Comparison of ENCODE assay signal across 9 mouse cellular contexts in genomic region chr1:35726596-35726995, GRCm38 (mm10).
A peak's percentile ranks its signal among the peaks of the same experiment; 100 is the strongest.
DNase-seq lines count a peak whose midpoint lies in the region; ATAC-seq lines count a peak whose summit lies in the region.
"Had no signal": no experiment of that assay in that cellular context is flagged by ENCODE, and none has a peak within 500 bp of the region (broad histone marks: within the 10 kb centered on the region; RNA-seq: fewer than 3 reads in every experiment).

No protein-coding gene starts in this region.

- no peaks in the 10 kb centered on the region for H3K9me3 ChIP-seq in midbrain, embryonic 10.5 days (replicated peaks)
- no peaks in the 10 kb centered on the region for H3K9me3 ChIP-seq in midbrain, embryonic 16.5 days (replicated peaks; ENCODE audit: control insufficient read depth, low read length, poor library complexity, severe bottlenecking)
- no peaks in the 10 kb centered on the region for H3K9me3 ChIP-seq in limb, embryonic 10.5 days (replicated peaks)
- H3K9me3 ChIP-seq: neural tube, embryonic 13.5 days had no signal

- ATAC-seq in midbrain, embryonic 16.5 days: no peak
- peak; percentile 56 to 58; a peak in 3 of 4 replicates for ATAC-seq in hematopoietic stem cell, adult 5-6 weeks (replicated peaks in 1 of 2; ENCODE audit: insufficient read depth in 1 of 2, low FRiP score in 2 of 2, low TSS enrichment in 1 of 2, low read depth in 1 of 2, poor library complexity in 2 of 2, severe bottlenecking in 2 of 2)
- no peak for ATAC-seq in inflammation-experienced regulatory T-cells, adult 6 months

- no peak overlapping the region for H3K9ac ChIP-seq in midbrain, embryonic 16.5 days (ENCODE audit: low read depth, low read length)
- H3K9ac ChIP-seq: neural tube, embryonic 13.5 days had no signal

- WGBS in midbrain, embryonic 10.5 days: 72% methylated on average over 1 of the region's 1 CpGs
- 43% methylated on average over 1 of the region's 1 CpGs for WGBS in midbrain, embryonic 16.5 days
- WGBS in limb, embryonic 10.5 days: 28% methylated on average over 1 of the region's 1 CpGs

- peak; percentile 77 for DNase-seq in midbrain, embryonic 10.5 days (ENCODE audit: low spot score)
- DNase-seq in adrenal gland, adult 2 months: peak; percentile 80
- peak; percentile 74 for DNase-seq in embryo, embryonic 11 days
- peak; percentile 77 for DNase-seq in limb, embryonic 10.5 days (ENCODE audit: low spot score)
- peak; percentile 49 to 68 for DNase-seq in right cerebral cortex, postnatal 10 days (ENCODE audit: low spot score in 2 of 2)

- no peak overlapping the region for H3K4me3 ChIP-seq in midbrain, embryonic 10.5 days
- no peak overlapping the region for H3K4me3 ChIP-seq in midbrain, embryonic 16.5 days (ENCODE audit: low read depth, low read length)
- H3K4me3 ChIP-seq in limb, embryonic 10.5 days: no peak overlapping the region
- H3K4me3 ChIP-seq: neural tube, embryonic 13.5 days had no signal

- no peak overlapping the region for H3K4me2 ChIP-seq in midbrain, embryonic 16.5 days (ENCODE audit: low read length)
- H3K4me2 ChIP-seq: neural tube, embryonic 13.5 days had no signal

- no peaks in the 10 kb centered on the region for H3K27me3 ChIP-seq in midbrain, embryonic 10.5 days (ENCODE audit: low read depth, poor library complexity, severe bottlenecking)
- H3K27me3 ChIP-seq in midbrain, embryonic 16.5 days (ENCODE audit: control insufficient read depth, insufficient read depth, low read depth, low read length): no peaks in the 10 kb centered on the region
- H3K27me3 ChIP-seq in limb, embryonic 10.5 days (ENCODE audit: low read depth, poor library complexity, severe bottlenecking): no peaks in the 10 kb centered on the region
- H3K27me3 ChIP-seq: neural tube, embryonic 13.5 days had no signal

- no peaks in the 10 kb centered on the region for H3K36me3 ChIP-seq in midbrain, embryonic 10.5 days
- H3K36me3 ChIP-seq in midbrain, embryonic 16.5 days (ENCODE audit: control insufficient read depth, insufficient read depth, low read length): no peaks in the 10 kb centered on the region
- H3K36me3 ChIP-seq in limb, embryonic 10.5 days: no peaks in the 10 kb centered on the region
- H3K36me3 ChIP-seq: neural tube, embryonic 13.5 days had no signal

- peaks cover 12% of the 10 kb centered on the region for H3K4me1 ChIP-seq in midbrain, embryonic 10.5 days
- H3K4me1 ChIP-seq in midbrain, embryonic 16.5 days (ENCODE audit: control insufficient read depth, insufficient read depth, low read length): no peaks in the 10 kb centered on the region
- H3K4me1 ChIP-seq in limb, embryonic 10.5 days: no peaks in the 10 kb centered on the region
- H3K4me1 ChIP-seq: neural tube, embryonic 13.5 days had no signal

- peak overlapping the region; percentile 67; the same call in 1 of the 2 replicates for H3K27ac ChIP-seq in midbrain, embryonic 10.5 days (replicated peaks)
- no peak overlapping the region for H3K27ac ChIP-seq in midbrain, embryonic 16.5 days (ENCODE audit: low read length)
- H3K27ac ChIP-seq in limb, embryonic 10.5 days: no peak overlapping the region
- H3K27ac ChIP-seq: neural tube, embryonic 13.5 days had no signal

Comparison
In these comparisons a context has a peak if more than half of its experiments do, and no peak if none do; other contexts are left out.
1. ATAC-seq: peak in hematopoietic stem cell, adult 5-6 weeks (2 of 2); none in midbrain, embryonic 16.5 days (single experiment) and inflammation-experienced regulatory T-cells, adult 6 months (single experiment).
2. Peak in every context shown above with its lines, with median percentiles within 50 percentile points of each other: DNase-seq.